Mouse (Mus musculus) neural tube, embryonic 15.5 days (tissue): ENCODE data around the gene Gast. TPM values are rescaled to one million over a fixed set of nuclear protein-coding genes. Genes with fewer than 3 reads are reported as not detected.

ENCODE experiments used
- polyA plus RNA-seq: library from polyadenylated mRNA; unstranded; fragments of >200 nt; fragmentation: Nextera tagmentation; extraction: Ambion mirVana; gene quantifications from 2 replicates; pipeline ENCODE4 v1.2.1, GENCODE M21; 2015

Gene Gast
- polyA plus RNA-seq, 1 experiment from 2014 or later = not detected

Other genes starting within 250 kb of the Gast start
- gene Krt32, start 246.2 kb upstream of the Gast start, polyA plus RNA-seq = not detected in 2 replicates
- gene Krt35, start 238.2 kb upstream of the Gast start, polyA plus RNA-seq = 0.09 TPM in 1 of 2 replicates, not detected in the other
- 0.14 TPM in 1 of 2 replicates, not detected in the other for gene Krt36, start 228.8 kb upstream of the Gast start, polyA plus RNA-seq
- 0.24 and 0.37 TPM in 2 replicates for gene Krt13, start 212.8 kb upstream of the Gast start, polyA plus RNA-seq
- 3.9 and 4.1 TPM in 2 replicates for gene Krt15, start 198.5 kb upstream of the Gast start, polyA plus RNA-seq
- 4.5 and 57.6 TPM in 2 replicates for gene Krt19, start 185.7 kb upstream of the Gast start, polyA plus RNA-seq
- 0.06 and 0.08 TPM in 2 replicates for gene Krt9, start 141.2 kb upstream of the Gast start, polyA plus RNA-seq
- gene Krt14, start 126.9 kb upstream of the Gast start, polyA plus RNA-seq = 1.7 and 6.3 TPM in 2 replicates
- 0.27 TPM in 1 of 2 replicates, not detected in the other for gene Krt16, start 85.5 kb upstream of the Gast start, polyA plus RNA-seq
- gene Krt17, start 73.4 kb upstream of the Gast start, polyA plus RNA-seq = 0.73 and 63.9 TPM in 2 replicates
- gene Krt42, start 64.5 kb upstream of the Gast start, polyA plus RNA-seq = not detected in 2 replicates
- gene Eif1, start 14.5 kb upstream of the Gast start, polyA plus RNA-seq = 1,270 and 1,336 TPM in 2 replicates
- gene Hap1, start 21.7 kb downstream of the Gast start, polyA plus RNA-seq = 233 and 264 TPM in 2 replicates
- 58.2 and 74.6 TPM in 2 replicates for gene Jup, start 63.4 kb downstream of the Gast start, polyA plus RNA-seq
- gene P3h4, start 80.4 kb downstream of the Gast start, polyA plus RNA-seq = 24.3 and 24.4 TPM in 2 replicates
- 29.8 and 38.9 TPM in 2 replicates for gene Fkbp10, start 81.3 kb downstream of the Gast start, polyA plus RNA-seq
- gene Nt5c3b, start 107.4 kb downstream of the Gast start, polyA plus RNA-seq = 118 and 121 TPM in 2 replicates
- 0.83 and 0.84 TPM in 2 replicates for gene Klhl10, start 107.5 kb downstream of the Gast start, polyA plus RNA-seq
- gene Klhl11, start 138.3 kb downstream of the Gast start, polyA plus RNA-seq = 9.1 and 10.1 TPM in 2 replicates
- gene Acly, start 193.6 kb downstream of the Gast start, polyA plus RNA-seq = 213 and 218 TPM in 2 replicates
- gene Ttc25, start 211.2 kb downstream of the Gast start, polyA plus RNA-seq = 1.2 and 2.1 TPM in 2 replicates
- 62.0 and 74.6 TPM in 2 replicates for gene Cnp, start 240.5 kb downstream of the Gast start, polyA plus RNA-seq